Mouse (Mus musculus): ENCODE measurements at regions not wholly inside any gene's neighbourhood (a gene's known extent, or its start where the extent isn't known, plus 50 kb on each side); places are given as distances from the start of the nearest gene placed in this dataset.
A peak's percentile ranks its signal among the peaks of the same experiment; 100 is the strongest.

GRCm38 (mm10) chr13:110450526-110450925, 55.7 kb downstream of the Plk2 start:
- intact Hi-C loops (cut with DNase I) = no loop called here

GRCm38 (mm10) chr13:110452009-110452525, 57.2 kb downstream of the Plk2 start:
- no peak for DNase-seq (ENCODE audit: low spot score in 2 of 2)
- intact Hi-C loops (cut with DNase I) = no loop called here

More at GRCm38 (mm10) chr13:110450526-110450925, 55.7 kb downstream of the Plk2 start:
- no peak for DNase-seq (ENCODE audit: low spot score in 2 of 2)

GRCm38 (mm10) chr13:110455085-110455484, 60.2 kb downstream of the Plk2 start:
- intact Hi-C loops (cut with DNase I) = no loop called here
- DNase-seq (ENCODE audit: low spot score in 2 of 2) = peak; percentile 44 to 85

DNA sequence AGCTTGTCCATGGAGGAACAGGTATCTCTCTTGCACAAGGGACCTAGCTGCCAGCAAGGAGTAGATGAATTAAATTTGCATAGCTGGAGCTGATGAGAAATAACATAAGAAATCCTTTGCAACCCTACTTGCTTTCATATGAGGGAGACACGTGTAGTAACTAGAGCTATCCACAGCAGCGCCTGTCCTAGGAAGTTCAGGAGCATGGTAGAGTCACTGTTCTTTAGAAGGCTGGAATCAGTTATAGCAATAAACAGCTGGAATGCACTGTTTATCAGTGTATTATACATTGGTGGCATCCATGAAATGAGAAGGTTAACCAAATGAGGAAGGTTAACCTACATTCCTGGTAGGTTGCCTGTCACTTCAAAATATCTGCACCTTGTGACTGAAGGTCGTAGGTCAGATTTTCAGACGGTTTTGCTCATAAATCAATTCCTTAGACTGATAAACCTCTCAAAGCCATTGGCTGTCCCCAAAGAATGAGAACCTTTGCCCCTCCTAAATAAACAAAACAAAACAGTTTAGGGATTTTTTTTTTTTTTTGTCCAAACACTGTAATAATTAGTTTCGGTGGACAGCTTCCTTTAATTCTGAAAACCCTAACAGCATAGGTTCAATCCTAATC, 60.8 kb downstream of the Plk2 start:
- no peak for DNase-seq (ENCODE audit: low spot score in 2 of 2)
- intact Hi-C loops (cut with DNase I) = no loop called here

GRCm38 (mm10) chr13:110458701-110459100, 63.9 kb downstream of the Plk2 start:
- DNase-seq (ENCODE audit: low spot score in 2 of 2) = no peak
- intact Hi-C loops (cut with DNase I) = no loop called here

GRCm38 (mm10) chr13:110461581-110461980, 66.7 kb downstream of the Plk2 start:
- no peak for DNase-seq (ENCODE audit: low spot score in 2 of 2)
- intact Hi-C loops (cut with DNase I) = no loop called here

- no peak for DNase-seq (ENCODE audit: low spot score in 2 of 2)
- intact Hi-C loops (cut with DNase I) = no loop called here
Observed at GRCm38 (mm10) chr13:110471526-110471925, 76.7 kb downstream of the Plk2 start.

GRCm38 (mm10) chr13:110477709-110478108, 82.9 kb downstream of the Plk2 start:
- intact Hi-C loops (cut with DNase I) = no loop called here
- no peak for DNase-seq (ENCODE audit: low spot score in 2 of 2)

GRCm38 (mm10) chr13:110484358-110484940, 89.6 kb downstream of the Plk2 start:
- no peak for DNase-seq (ENCODE audit: low spot score in 2 of 2)
- intact Hi-C loops (cut with DNase I) = no loop called here

DNA sequence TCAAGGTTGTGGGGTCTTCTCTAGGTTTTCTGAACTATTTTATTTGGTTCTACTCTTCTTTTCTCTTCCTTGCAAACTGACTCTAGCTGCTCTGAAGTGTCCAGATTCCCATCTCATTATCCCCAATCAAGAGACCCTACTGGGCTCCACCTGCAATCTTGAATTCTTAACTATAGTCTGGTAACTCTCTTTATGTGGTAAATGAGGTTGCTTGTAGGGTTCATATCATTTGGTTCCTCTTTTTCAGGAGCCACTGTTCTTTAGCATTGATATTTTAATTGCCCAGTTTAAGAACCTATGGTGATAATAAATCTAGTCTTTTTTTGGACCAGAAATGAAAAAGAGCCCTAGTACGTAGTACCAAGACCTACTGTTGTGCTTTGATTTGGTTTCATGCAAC, 90.7 kb downstream of the Plk2 start:
- DNase-seq (ENCODE audit: low spot score in 2 of 2) = no peak
- intact Hi-C loops (cut with DNase I) = no loop called here

DNA sequence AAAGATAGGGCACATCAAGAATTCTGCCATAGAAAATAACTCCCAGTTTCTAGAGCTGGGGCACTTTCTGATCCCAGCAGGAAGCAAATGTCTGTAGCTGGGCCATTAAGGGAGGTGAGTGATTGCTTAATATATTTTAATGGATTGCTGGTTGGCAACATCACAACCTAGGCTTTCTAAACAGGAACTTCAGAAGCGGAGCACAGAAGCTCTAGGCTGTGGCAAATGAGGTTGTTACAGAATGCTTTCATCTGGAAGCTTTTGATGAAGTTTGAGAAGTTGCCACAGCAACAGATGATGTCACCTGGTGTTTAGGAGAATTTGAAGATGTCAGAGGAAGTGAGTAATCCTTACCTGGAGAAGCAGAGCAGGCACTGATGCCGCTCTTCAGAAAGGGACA, 95.3 kb downstream of the Plk2 start:
- intact Hi-C loops (cut with DNase I) = no loop called here
- DNase-seq (ENCODE audit: low spot score in 2 of 2) = no peak

GRCm38 (mm10) chr13:110492296-110493001, 97.6 kb downstream of the Plk2 start:
- intact Hi-C loops (cut with DNase I) = no loop called here
- peak in 1 of 2 experiments; percentile 14 for DNase-seq (ENCODE audit: low spot score in 2 of 2)

DNA sequence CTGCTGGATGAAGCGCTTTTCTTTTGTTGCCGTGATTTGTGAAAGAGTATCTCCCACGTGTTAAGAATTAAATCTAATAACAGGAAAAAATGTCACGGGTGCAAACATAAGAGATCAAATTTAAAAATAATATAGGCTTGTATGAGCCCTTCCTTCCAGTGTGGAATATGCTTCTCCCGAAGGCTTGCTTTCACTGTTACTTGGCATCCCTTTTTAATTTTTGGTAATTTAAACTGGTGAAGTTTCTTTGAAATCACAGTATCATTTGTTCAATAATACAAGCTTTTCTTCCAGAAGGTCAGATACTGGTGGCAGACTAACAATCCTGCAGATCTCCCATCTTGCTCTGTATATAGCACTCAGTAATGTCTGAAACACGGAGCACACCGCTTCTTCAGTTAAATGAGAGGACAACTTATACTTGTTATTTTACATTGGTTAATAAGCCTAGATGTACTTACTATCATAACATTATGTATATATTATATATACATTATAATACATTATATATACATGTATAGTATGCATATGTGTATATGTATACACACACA, 98.2 kb downstream of the Plk2 start:
- no peak for DNase-seq (ENCODE audit: low spot score in 2 of 2)
- intact Hi-C loops (cut with DNase I) = no loop called here

DNA sequence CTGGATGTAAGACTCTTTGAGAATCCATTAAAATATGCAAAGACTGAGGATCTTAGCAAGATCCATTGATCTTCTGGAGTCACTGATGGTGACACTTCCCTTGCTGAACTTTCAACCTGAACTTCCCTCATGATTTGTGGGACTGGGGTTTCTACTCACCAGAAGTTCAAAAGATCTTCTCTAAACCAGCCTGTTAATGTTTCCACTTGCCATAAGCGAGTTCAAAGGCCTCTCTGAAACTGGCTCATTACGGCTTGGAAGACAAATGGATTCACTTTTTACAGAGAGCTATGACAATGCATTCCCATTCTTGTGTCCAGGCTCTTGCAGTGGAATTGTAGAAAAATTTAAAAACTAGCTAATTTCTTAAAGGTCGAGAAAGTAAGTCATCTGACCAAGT, 102.6 kb downstream of the Plk2 start:
- intact Hi-C loops (cut with DNase I) = no loop called here
- DNase-seq (ENCODE audit: low spot score in 2 of 2) = no peak

GRCm38 (mm10) chr13:110507814-110508362, 113.0 kb downstream of the Plk2 start:
- DNase-seq (ENCODE audit: low spot score in 2 of 2) = no peak
- intact Hi-C loops (cut with DNase I) = no loop called here

DNA sequence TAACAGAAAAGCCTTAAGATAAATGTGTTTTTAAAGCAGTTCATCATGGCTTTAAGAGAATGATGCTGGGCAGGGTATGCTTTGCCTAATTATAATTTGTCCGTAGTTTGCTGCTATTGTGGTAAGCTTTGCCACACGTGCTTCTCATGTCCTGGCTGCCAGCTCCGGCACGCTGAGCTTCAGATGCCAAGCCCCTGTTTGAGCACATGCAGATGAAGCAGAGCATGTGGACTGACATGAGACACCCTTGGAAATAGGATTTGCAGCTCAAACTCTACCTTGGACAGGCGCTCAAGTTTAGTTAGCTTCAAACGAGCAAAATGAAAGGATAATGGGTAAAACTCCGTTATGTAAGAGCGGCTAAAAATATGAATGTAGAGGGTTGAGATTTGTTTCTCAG, 123.1 kb downstream of the Plk2 start:
- intact Hi-C loops (cut with DNase I) = no loop called here
- peak; percentile 37 to 81 for DNase-seq (ENCODE audit: low spot score in 2 of 2)

DNA sequence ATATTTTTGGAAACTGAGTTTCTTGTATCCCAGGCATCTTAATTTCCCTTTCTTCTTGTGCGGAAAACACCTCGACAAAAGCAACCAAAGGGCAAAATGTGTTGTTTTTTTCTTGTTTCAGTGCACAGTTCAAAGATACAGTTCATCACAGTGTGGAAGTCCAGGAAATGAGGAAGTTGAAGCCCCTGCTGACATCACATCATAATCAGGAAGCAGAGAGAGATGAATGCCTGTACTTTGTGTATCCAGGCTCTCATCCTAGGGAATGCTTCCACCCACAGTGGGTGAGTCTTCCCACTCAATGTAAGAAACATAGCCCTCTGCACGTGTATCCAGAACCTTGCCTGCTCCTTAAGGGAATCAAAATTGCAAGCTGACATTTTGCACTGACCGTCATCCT, 128.1 kb downstream of the Plk2 start:
- intact Hi-C loops (cut with DNase I) = no loop called here
- no peak for DNase-seq (ENCODE audit: low spot score in 2 of 2)

DNA sequence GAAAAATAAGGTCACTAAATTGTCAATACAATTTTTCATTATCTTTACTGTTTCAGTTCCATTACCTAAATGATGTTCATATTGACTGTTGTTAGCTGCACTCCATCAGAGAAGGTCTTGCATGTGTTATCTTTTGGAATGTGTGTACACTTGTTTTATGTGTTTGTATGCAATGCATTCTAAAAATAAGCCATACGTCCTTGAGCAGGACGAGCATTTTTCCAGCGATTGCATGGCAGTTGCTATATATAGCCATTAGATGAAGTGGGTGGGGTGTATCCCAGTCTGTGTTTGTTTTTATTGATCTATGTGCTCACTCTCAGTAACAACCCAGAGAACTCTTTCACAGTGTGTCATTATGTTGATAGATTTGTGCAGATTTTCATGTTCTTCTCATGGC, 132.8 kb downstream of the Plk2 start:
- intact Hi-C loops (cut with DNase I) = no loop called here
- no peak for DNase-seq (ENCODE audit: low spot score in 2 of 2)

DNA sequence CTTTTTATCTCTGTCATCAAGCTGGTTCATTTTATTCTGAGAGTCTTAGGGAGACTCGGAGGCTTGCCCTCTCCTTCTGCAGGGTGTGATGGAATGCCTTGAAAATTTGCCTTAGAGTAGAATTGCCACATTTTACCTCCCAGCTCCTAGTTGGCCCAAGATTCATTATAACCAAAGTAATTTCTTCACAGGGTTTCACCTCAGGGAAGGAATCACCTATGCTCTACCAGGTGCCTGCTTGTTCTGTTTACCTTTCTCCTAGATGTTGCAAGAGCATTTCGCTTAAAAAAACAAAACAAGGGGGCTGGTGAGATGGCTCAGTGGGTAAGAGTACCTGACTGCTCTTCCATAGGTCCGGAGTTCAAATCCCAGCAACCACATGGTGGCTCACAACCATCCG, 134.8 kb downstream of the Plk2 start:
- intact Hi-C loops (cut with DNase I) = no loop called here
- DNase-seq (ENCODE audit: low spot score in 2 of 2) = no peak

DNA sequence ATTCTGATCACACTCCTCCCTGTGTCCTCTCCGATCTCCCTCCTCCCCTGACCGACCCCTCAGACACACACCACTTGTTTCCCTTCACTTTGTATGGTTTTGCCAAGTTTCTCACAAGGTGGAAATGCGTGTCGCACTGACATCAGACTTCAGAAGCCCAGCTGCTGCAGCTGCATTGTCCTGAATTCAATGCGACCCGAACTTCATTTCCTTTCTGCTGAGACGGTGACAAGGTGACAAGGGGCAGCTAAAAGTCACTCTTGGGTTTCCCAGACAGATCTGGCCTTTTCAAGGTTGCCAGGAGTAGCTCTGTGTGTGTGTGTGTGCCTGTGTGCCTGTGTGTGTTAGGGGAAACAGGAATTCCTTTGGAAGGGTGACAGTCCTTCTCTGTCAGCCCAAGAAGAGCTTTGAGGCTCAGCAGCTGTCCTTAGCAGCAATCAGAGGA, 139.5 kb downstream of the Plk2 start:
- DNase-seq (ENCODE audit: low spot score in 2 of 2) = no peak
- intact Hi-C loops (cut with DNase I) = no loop called here

Data from left cerebral cortex, postnatal 14 days (tissue).